Mouse (Mus musculus): ENCODE results near the gene Phf5a.
"Not testable (repeated sequence)": the region's sequence is repeated elsewhere in the genome, so short reads cannot be mapped to it uniquely, and the experiment has no call there.

Gene Phf5a

DNA sequence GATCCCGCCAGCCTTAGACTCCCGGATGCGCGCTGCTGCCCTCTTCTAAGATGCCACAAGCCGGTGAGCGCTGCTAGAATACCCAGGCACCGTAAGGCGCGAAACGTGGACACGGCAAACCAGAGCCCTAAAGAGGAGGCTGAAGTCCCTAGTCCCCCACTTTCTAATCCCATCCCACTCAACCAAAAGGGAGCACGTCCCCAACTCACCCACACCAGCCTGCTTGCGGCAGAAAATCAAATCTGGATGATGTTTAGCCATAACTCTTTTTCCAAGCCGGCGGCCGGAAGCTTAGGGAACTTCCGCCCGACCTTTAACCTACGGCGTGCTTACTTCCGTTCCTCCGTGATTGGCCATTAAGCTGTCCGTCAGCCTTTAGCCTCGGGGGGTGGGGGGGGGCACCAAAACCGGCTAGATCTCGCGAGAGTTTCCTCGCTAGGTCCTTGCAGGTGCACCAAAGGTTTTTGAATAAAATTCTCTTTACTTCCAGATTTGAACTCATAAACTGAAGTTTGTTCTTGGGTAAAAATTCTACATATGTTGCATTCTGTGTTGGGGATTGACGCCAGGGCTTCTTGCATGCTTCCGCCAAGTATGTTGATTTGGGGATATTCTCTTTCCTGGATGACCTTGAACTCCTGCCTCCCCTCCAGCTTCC is at the start of gene Phf5a:
Phf5a (minus strand) TSS at position 308 of the 658 bp plus-strand sequence.
- DNase-seq (ENCODE audit: low read depth): peak; percentile 98

DNA sequence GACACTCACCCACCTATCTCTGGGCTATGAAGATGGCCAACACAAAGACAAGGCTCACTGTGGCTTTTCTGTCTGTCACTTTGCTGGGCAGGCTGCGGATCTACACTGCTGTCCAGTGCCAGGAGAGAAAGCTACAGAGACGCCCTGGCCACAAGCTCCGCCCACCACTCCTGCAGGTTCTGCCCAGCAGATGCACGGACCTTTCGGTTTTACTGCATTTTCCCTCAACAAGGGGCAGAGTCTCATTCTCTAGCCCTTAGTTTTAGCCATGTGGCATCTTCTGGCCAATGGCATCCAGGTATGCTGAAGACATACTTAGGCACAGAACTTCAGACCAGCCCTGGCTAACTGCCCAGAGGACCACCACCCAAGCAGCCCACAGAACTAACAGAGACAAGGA is 49.5 kb upstream of the Phf5a start:
- no peak for DNase-seq (ENCODE audit: low read depth)

DNA sequence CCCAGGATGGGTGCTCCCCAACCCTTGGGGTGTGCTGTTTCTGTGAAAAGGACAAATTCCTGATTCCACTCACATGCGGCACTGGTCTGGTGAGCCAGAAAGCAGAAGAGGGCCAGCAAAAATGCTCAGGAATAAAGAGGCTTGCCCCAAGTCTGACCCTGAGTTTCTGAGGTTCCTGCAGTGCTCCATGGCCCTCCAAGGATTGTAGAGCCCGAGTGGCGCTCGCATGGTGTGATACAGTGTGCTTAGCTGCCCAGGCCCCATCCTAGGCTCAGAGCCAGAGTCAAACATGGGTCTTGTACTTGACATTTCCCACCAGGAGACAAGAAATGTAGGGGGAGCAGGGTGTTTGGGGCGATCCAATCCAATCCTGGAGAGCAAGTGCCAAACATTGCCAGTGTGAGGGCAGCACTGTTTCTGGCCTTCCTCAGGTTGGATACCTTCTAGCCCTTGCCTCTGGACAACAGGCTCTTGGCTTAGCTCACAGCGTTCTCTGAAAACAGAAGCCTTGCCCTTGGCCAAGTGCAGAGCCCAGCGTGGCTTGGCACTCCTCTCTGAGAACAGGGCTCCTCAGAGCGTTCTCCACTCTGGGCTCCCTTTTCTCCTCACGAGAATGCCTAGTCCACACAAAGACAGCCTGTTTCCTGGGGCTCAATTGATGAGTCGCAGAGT is 49.0 kb upstream of the Phf5a start:
- no peak for DNase-seq (ENCODE audit: low read depth)

DNA sequence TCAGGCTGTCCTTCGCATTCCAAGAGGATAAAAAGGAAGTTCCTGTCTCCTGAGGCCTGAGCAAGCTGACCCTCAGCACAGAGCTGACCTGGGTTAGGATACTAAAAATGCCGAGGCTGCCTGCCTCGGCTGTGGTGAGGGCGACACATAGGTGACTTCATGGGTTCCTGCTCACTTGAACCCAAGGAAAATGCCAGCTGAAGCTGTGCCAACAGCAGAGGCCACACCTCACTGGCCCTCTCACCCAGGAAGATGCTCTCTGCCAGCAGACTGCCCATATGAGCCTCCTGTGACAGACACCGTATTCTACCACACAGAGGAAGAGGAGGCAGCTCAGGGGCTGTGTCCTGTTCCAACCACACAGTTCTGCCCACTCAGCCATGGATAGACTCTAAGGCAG is 47.4 kb upstream of the Phf5a start:
- DNase-seq (ENCODE audit: low read depth): no peak

DNA sequence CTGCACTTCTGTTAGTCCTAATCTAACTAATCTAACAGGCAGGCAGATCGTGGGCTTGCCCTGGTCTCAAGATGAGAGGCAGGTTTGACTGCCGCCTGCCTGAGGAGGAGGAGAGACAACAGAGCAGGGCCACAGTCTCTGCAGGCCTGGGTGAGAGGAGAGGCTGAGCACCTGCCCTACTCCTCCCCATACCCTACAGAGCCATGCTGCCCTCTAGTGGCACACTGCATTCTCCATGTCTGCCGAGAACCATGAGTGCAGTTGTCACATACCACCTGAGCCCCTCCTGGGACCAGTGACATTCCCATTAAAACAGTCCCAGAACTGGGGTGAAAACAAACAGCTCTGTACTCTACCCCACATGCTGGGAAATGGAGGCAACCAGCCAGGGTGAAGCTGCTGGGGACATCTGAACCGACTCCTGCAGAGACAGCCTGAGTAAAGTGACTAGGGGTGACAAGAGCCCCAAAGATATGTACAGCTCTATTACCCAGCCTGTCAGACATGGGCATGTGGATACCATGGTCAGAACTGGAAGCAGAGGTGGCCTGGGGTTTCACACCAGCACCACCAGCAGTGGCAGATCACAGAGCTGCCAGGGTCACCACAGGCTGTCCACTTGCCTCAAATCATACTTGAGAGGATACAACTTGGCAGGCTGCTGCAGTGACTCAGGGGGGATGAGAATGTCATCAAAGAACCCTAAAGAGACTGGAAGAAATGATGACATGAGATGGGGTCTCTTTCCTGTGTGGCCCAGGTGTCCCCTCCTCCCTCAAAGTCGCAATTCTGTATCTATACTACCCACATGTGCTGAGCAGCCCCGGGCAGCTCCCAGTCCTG is 46.1 kb upstream of the Phf5a start:
- peak; percentile 81 for DNase-seq (ENCODE audit: low read depth)

DNA sequence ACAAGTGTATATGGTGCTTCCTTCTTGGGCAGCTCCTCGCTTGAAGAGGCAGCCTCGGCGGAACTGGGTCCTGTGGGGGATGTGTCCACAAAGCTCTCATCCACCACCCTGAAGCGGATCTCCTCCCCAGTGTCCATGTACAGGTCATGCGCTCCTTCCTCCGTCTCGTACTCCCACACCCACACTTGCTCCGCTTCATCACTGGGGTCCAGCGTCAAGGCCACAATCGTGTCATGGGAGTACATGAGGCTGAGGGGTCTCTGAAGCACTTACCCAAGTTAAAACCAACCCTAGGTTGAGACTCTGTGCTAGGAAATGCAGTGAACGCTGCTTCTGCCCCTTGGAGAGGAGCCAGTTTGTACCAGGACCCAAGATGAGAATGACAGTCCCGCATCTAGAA is 45.5 kb upstream of the Phf5a start:
- DNase-seq (ENCODE audit: low read depth): no peak

DNA sequence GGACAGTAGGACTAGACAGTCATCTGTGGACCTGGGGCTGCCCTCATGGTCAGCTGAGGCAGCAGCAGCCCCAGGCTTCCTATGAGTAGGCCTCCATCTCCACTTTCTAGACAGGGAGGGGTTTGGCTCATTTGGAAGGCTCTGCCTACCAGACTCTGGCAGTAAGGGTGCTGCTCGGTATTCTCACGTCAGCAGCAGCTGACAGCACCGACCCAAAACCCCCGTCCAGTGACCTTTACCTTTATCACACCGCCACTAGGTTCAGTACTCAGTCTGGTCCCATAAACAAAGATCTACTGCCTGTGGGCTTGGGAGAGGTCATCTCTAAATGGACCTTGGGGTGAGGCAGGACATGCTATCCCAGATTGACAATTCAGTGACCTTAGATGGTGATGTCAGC is 44.0 kb upstream of the Phf5a start:
- DNase-seq (ENCODE audit: low read depth): no peak

DNA sequence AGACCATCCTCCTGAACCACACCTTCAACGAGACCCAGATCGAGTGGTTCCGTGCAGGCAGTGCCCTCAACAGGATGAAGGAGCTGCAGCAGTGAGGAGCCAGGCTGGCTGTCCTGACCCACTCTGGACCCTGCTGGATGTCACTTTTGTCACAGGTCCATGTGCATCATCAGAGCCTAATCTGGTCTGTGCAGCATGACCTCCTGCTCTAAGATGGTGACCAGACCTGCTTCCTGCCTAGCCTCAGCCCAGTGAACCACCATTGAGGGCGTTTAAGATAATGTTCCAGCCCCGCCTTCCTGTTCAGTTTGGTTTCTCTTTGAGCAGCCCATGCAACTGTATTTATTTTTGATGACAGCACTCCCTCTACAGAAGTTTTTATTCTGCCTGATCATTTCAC is 43.0 kb upstream of the Phf5a start:
- no peak for DNase-seq (ENCODE audit: low read depth)

DNA sequence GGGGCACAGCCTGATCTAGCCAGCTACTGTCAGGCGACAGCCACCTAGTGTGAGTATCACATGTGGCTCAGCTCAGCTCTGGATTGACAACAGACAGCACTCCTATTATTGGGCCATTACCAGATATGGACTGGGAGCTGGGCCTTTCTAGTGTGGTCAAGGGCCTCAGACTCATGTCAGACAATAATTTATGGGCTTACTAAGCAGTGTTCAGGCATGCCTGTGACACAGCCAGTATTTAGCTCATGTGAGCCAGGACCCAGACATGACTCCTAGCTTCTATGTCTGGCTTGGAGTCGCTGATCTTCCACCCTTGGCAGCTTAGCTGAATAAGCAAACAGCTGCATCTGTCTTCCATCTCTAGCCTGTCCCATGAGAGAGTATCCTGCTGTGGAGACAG is 40.8 kb upstream of the Phf5a start:
- DNase-seq (ENCODE audit: low read depth): no peak

DNA sequence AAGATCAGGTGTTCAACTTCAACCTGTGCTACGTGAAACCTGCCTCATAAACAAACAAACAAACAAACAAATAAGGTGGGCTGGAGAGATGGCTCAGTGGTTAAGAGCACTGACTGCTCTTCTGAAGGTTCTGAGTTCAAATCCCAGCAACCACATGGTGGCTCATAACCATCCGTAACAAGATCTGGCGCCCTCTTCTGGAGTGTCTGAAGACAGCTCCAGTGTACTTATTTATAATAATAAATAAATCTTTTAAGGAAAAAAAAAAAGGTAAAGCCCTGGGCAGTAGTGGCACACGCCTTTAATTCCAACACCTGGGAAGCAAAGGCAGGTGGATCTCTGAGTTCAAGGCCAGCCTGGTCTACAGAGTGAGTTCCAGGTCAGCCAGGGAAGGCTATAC is 37.1 kb upstream of the Phf5a start:
- DNase-seq (ENCODE audit: low read depth): not testable (repeated sequence)

DNA sequence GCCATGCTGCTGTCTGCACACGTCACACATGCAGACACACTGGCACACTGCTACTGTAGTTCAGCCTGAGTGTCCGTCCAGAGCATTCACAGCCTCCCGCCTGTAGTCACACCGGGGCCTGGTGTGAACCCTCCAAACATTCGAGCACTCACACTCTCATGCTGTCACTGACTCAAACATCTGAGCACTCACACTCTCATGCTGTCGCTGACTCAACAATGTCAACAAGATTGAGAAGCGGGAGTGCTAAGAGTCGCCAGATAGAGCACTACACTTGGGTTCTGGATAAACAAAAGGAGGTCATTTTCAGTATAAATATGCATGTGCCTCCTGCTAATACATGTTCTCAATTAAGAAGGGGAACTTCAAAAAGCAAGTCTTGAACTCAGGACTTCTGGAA is 36.2 kb upstream of the Phf5a start:
- no peak for DNase-seq (ENCODE audit: low read depth)

DNA sequence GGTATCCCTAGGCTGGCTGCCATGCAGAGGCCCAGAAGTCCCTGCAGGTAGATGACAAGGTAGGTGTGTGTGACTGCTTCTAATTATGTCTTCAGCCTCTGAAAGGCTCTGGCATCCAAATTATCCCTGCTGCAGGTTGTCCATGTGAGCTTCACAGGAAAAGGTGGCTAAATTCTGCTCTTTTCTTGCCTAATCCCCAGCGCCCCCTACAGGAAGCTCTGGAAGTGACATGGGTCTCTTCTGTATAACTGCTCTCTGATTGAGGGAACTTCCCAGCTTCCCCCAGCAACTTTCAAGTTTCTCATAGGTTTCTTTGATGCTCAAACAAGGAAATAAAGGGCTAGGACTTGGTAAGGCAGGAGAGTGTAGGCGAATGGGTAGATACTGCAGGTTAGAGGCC is 33.2 kb upstream of the Phf5a start:
- DNase-seq (ENCODE audit: low read depth): peak; percentile 83

DNA sequence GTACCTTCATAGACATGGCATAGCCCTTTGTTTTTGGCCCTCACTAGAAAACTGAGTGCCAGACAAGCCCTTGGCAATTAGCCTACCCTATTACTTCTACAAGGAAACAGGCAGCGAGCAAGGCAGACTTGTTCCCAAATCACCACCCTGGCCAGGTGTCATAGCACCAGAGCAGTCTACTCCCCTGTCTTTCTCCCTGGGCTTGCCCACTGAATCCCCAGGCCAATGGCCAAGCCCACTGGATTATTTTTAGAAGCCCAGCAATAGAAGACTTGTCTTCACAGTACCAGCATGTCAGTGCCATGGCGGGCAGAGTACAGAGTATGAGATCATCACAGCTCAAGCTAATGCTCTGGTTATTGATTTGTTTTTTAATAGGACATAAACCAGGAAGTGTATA is 27.0 kb upstream of the Phf5a start:
- no peak for DNase-seq (ENCODE audit: low read depth)

DNA sequence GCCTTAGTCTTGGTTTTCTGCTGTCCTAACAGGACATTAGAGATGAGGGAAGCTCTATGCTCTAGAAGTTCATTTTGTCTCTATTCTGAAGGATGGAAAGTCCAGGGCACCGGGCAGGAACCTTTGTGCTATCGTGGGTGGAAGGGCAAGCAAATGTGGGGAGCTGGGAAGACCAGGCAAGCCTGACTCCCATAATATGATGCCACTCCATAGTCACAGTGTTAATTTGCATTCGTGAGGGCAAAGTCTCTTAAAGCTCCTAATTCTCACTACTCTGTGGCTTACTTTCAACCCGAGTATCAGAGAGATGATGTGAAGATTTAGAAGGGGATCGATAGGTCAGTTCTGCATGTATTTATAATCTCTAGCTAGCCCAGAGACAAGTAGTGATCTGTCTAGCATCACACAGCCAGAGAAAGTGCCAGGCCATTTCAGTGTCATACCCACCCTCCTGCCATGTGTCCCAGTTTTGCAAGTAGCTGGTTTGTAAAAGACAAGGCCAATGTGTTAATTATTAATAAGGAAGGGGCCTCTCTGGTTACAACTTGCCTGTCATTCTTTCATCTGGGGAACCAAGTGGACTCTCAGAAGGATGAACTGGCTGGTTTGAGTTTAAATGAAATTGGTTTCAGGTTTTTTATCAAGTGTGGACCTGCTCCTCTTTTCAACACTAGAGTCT is 26.0 kb upstream of the Phf5a start:
- DNase-seq (ENCODE audit: low read depth): no peak

DNA sequence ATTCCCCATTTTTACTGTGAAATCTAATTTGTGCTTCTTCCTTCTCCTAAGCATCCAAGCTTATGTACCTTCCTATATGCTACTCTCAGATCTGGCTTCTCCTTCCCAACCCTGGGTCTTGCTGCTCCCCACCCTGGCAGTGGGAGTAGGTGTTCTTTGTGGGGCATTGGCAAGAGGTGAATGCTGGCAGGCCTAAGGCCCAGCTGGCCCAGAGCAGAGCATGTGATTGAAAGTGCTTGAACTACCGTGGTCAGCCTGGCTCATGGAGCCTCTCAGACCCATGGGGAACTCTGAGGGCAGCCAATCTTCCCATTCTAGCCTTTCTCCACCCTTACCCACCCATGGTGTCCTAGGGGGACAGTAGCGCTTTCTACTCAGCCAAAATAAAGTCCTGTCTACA is 24.7 kb upstream of the Phf5a start:
- DNase-seq (ENCODE audit: low read depth): no peak

DNA sequence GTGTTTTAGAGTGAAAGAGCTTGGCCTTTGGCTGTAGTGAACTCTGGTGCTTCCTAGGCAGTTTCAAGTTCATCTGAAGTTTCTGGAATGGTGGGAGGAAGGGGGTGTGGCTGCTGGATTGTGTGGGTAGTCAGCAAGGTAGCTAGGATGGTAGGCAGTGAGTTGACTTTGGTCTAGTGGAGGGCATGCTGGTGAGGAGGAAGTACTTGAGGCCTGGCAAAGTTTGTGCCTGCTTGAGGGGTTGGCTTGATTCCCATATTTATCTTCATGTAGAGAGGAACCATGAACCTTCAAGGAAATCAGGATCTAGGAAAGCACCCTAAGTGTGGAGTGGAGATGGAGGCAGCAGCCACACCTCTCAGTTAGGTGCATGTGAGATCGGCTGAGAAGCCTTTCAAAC is 22.3 kb upstream of the Phf5a start:
- no peak for DNase-seq (ENCODE audit: low read depth)

DNA sequence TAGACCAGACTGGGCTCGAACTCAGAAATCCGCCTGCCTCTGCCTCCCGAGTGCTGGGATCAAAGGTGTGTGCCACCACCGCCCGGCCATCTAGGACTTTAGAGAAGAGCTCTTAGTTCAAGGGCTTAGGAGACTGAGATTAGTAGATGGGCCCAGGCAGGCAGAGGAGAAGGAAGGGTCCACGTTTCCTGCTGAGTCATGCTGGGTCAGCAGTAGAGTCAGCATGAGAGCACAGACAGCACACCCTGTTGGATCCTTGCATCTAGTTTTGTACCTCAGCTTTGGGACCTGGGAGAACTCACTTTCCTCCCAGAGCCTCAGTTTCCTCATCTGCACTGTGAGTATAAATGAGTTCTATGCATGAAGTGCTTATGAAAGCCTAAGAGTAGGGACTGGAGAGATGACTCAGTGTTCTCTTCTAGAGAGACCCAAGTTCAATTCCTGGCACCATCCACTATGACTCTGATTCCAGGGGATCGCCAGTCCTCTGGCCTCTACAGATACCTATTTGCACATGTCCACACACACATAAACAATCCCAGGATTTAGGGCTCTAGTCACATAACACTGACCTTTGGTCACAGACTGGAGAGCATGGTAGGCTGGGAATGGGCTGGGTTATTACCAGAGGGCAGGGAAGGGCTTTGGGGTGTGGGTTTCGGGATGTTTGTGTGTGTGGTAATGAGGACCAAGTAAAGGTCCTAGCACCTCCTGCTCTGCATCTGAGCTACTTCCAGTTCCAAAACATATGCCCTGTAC is 20.3 kb upstream of the Phf5a start:
- no peak for DNase-seq (ENCODE audit: low read depth)

DNA sequence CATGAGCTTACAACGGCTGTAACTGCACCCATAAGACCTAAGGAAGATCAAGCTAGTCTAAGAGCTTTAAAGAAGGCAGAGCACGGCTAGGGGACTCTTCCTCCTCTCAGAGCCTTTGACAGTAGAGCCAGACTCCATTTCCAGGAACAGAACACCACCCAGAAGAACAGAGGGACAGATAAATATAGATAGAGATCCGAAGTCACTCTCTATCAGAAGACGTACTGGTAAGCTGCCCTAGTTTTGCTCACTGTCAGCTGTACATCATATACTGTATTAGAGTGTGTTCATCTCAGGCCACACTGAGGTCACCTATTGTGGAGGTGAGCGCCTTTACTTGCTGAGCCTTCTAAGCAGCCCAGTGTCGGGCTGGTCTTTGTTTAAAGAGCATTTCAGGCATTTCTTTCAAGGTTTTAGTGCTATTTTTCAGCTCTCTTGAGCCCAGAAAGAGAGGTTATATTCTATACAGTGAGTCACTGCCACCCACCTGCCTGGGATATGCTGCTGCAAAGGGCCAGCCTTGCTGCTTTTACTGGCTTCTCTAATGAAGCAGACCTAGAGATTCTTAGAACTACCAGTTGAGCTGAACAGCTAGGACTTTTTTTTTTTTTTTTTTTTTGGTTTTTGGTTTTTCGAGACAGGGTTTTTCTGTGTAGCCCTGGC is 19.6 kb upstream of the Phf5a start:
- no peak for DNase-seq (ENCODE audit: low read depth)

DNA sequence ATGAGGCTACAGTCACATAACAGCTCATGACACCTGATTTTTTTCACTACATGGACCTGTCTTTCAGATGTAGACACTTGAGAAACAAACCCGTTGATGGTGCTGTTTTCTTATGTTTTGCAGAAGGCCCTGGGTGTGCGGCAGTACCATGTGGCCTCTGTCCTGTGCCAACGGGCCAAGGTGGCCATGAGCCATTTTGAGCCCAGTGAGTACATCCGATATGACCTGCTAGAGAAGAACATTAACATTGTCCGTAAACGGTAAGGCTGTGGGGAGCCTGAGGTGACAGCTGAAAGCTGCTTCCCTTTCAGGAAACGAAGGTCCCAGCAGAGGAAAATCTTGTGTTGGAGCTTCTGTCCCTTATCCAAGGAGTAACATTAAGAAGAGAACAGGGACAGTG is 17.5 kb upstream of the Phf5a start:
- no peak for DNase-seq (ENCODE audit: low read depth)

DNA sequence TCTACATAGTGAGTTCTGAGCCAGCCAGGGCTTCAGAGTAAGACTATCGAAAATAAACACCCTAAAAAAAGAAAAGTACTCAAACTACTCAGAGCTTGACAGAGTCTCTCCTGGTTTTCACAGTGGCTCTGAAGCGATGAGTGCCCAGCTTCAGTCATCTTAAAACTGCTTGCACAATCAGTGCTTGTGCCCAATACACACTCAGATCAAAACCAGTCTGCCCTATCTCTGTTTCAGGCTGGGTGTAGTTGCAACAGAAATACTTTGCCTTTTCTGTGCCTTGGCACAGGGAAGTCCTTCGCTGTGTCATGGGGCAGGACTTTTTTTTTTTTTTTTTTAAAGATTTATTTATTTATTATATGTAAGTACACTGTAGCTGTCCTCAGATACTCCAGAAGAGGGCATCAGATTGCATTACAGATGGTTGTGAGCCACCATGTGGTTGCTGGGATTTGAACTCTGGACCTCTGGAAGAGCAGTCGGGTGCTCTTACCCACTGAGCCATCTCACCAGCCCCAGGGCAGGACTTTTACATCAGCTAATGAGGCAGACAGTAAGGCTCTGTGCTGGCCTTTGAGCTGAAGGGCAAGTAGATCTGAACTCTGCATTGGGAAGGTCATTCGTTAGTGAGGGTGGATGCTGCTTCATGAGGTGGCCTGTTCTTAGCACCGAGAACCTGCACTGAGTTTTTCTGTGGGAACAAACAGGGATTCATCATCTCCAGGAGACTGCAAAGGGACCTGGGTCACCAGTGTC is 15.3 kb upstream of the Phf5a start:
- DNase-seq (ENCODE audit: low read depth): no peak

Data from naive thymus-derived CD4-positive, alpha-beta T cell, adult 2 months (primary cell).